Mouse (Mus musculus): ENCODE measurements around the gene Akr1c18. TPM values are rescaled to one million over a fixed set of nuclear protein-coding genes. Genes with fewer than 3 reads are reported as not detected.

Gene Akr1c18
- polyA plus RNA-seq, 1 experiment from 2014 or later, result 0.21 TPM

DNA sequence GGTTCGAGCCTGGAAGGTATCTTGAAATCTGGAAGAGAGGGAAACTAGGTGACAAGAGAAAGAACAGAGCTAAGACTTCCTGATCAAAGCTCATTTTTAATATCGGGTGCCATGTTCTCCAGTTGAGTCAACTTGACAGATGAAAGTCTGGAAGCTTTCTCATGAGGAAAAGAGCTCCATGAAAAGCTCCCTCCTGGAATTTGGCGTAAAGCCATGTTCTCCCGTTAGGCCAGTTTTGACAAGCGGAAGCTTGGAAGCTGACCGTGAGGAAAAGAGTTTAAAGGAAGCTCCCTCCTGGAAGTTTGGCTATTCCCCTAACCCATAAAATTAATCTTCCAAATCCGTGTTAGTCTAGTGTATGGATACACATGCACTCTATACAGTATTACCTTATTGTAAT, 27.3 kb downstream of the Akr1c18 start:
- Histone ChIP-seq H3K4me3 (ENCODE audit: low read depth, low read length) (no peak overlapping the region), H3K9me3 (ENCODE audit: control insufficient read depth, low read length) (no peaks in the 10 kb centered on the region), H3K27ac (replicated peaks) (no peak overlapping the region), H3K4me2 (replicated peaks; ENCODE audit: low read depth) (no peak overlapping the region), H3K9ac (ENCODE audit: low read length) (no peak overlapping the region), H3K36me3 (ENCODE audit: control insufficient read depth, insufficient read depth, low read length) (no peaks in the 10 kb centered on the region), H3K4me1 (replicated peaks; ENCODE audit: control insufficient read depth, insufficient read depth) (no peaks in the 10 kb centered on the region), H3K27me3 (ENCODE audit: control insufficient read depth, insufficient read depth, low read length) (no peaks in the 10 kb centered on the region)
- ATAC-seq (ENCODE audit: low FRiP score, low TSS enrichment), result no peak
- no peak for TF ChIP-seq EP300 (optimal IDR thresholded peaks at IDR 0.05)
- no peak for TF ChIP-seq CTCF (IDR thresholded peaks at IDR 0.05; ENCODE audit: low read depth)
- WGBS, result 62% methylated on average over 7 of the region's 7 CpGs
- no peak for DNase-seq (ENCODE audit: low spot score)

- ATAC-seq (ENCODE audit: low FRiP score, low TSS enrichment), result no peak
- Histone ChIP-seq H3K27me3 (ENCODE audit: control insufficient read depth, insufficient read depth, low read length) (no peaks in the 10 kb centered on the region), H3K9me3 (ENCODE audit: control insufficient read depth, low read length) (no peaks in the 10 kb centered on the region), H3K9ac (ENCODE audit: low read length) (no peak overlapping the region), H3K4me1 (replicated peaks; ENCODE audit: control insufficient read depth, insufficient read depth) (no peaks in the 10 kb centered on the region), H3K4me2 (replicated peaks; ENCODE audit: low read depth) (no peak overlapping the region), H3K36me3 (ENCODE audit: control insufficient read depth, insufficient read depth, low read length) (no peaks in the 10 kb centered on the region), H3K4me3 (ENCODE audit: low read depth, low read length) (no peak overlapping the region), H3K27ac (replicated peaks) (no peak overlapping the region)
- 43% methylated on average over 2 of the region's 2 CpGs for WGBS
- no peak for DNase-seq (ENCODE audit: low spot score)
- TF ChIP-seq EP300 (optimal IDR thresholded peaks at IDR 0.05) (no peak), CTCF (IDR thresholded peaks at IDR 0.05; ENCODE audit: low read depth) (no peak)
Observed at GRCm38 (mm10) chr13:4119181-4119904, 31.1 kb downstream of the Akr1c18 start.

DNA sequence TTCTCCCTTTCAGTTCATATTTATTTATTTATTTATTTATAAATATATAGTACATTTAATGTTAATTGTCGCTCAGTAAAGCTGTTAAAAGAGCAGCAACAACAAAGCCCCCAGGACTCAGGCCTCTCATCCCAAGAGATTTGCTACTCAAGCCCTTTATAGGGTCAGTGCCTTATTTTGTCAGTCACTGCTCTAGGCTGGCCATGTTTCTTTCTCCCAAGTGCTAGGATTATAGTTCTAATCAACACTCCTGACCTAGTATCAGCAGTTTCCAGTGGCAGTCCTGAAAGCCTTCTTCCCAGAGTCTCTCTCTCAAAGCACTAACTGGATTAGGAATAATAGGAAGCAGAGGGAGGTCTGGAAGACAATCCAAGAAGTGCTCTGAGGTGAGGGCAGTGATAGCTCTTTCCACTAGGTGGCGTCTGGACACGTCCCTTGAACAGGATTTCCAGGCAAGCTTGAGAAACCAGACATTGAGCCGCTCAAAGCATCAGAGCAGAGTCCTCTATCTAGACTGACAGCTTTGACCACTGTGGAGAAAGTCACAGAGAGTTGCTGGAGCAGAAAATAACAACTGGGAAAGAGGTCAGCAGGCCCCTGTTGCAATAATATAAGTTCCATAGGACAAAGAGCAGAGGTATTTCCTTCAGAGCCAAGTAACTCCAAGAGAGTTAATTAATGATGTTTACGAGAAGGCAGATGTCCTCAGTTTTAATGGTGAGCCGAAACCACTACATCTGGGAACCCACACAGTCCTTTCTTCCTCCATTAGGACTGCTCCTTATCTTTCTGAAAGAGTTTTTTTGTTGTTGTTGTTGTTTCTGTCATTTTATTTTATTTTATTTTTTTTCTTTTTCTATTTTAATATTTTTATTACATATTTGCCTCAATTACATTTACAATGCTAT, 39.9 kb downstream of the Akr1c18 start:
- DNase-seq (ENCODE audit: low spot score), result peak; percentile 65
- WGBS, result 24% methylated on average over 6 of the region's 6 CpGs
- Histone ChIP-seq H3K9ac (ENCODE audit: low read length) (no peak overlapping the region), H3K27ac (replicated peaks) (no peak overlapping the region), H3K4me2 (replicated peaks; ENCODE audit: low read depth) (no peak overlapping the region), H3K4me1 (replicated peaks; ENCODE audit: control insufficient read depth, insufficient read depth) (no peaks in the 10 kb centered on the region), H3K27me3 (ENCODE audit: control insufficient read depth, insufficient read depth, low read length) (no peaks in the 10 kb centered on the region), H3K9me3 (ENCODE audit: control insufficient read depth, low read length) (no peaks in the 10 kb centered on the region), H3K36me3 (ENCODE audit: control insufficient read depth, insufficient read depth, low read length) (no peaks in the 10 kb centered on the region), H3K4me3 (ENCODE audit: low read depth, low read length) (no peak overlapping the region)
- TF ChIP-seq CTCF (IDR thresholded peaks at IDR 0.05; ENCODE audit: low read depth) (peak; percentile 86), EP300 (optimal IDR thresholded peaks at IDR 0.05) (no peak)
- peak; percentile 60; the same call in 1 of the 2 replicates for ATAC-seq (ENCODE audit: low FRiP score, low TSS enrichment)

- H3K36me3 ChIP-seq (ENCODE audit: control insufficient read depth, insufficient read depth, low read length), result no peaks in the 10 kb centered on the region
- no peak for ATAC-seq (ENCODE audit: low FRiP score, low TSS enrichment)
Observed at GRCm38 (mm10) chr13:4102721-4103120, 47.7 kb downstream of the Akr1c18 start.

DNA sequence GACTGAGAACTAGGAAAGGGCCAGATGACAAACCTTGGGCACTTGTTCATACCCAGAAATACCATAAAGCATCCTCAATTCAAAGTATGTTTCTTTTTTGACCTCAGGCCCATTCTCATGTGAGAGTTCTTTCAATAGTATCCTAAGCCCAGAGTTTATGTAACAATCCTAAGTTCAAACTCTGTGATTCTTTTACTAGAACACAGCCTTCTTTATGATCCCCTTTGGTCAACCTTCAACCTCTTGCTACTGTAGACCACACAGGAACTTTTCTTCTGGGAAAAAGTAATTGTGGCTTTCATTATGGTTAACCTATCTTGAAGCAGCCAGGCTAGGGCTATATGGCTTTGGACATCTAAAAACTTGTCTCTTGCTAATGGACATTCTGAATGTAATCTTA, 48.8 kb downstream of the Akr1c18 start:
- no peak overlapping the region for H3K4me2 ChIP-seq (replicated peaks; ENCODE audit: low read depth)
- DNase-seq (ENCODE audit: low spot score) (no peak), ATAC-seq (ENCODE audit: low FRiP score, low TSS enrichment) (no peak)
- H3K36me3 ChIP-seq (ENCODE audit: control insufficient read depth, insufficient read depth, low read length), result no peaks in the 10 kb centered on the region
- H3K4me3 ChIP-seq (ENCODE audit: low read depth, low read length), result no peak overlapping the region
- no peaks in the 10 kb centered on the region for H3K27me3 ChIP-seq (ENCODE audit: control insufficient read depth, insufficient read depth, low read length)
- no peaks in the 10 kb centered on the region for H3K4me1 ChIP-seq (replicated peaks; ENCODE audit: control insufficient read depth, insufficient read depth)
- no peak for TF ChIP-seq CTCF (IDR thresholded peaks at IDR 0.05; ENCODE audit: low read depth)
- TF ChIP-seq EP300 (optimal IDR thresholded peaks at IDR 0.05), result no peak
- H3K9me3 ChIP-seq (ENCODE audit: control insufficient read depth, low read length), result no peaks in the 10 kb centered on the region
- H3K9ac ChIP-seq (ENCODE audit: low read length), result no peak overlapping the region
- no peak overlapping the region for H3K27ac ChIP-seq (replicated peaks)

More at GRCm38 (mm10) chr13:4102721-4103120, 47.7 kb downstream of the Akr1c18 start:
- no peaks in the 10 kb centered on the region for H3K27me3 ChIP-seq (ENCODE audit: control insufficient read depth, insufficient read depth, low read length)
- no peak overlapping the region for H3K4me3 ChIP-seq (ENCODE audit: low read depth, low read length)
- no peak overlapping the region for H3K4me2 ChIP-seq (replicated peaks; ENCODE audit: low read depth)
- no peak for DNase-seq (ENCODE audit: low spot score)
- H3K9ac ChIP-seq (ENCODE audit: low read length), result no peak overlapping the region
- TF ChIP-seq EP300 (optimal IDR thresholded peaks at IDR 0.05), result no peak
- no peak for TF ChIP-seq CTCF (IDR thresholded peaks at IDR 0.05; ENCODE audit: low read depth)
- no peak overlapping the region for H3K27ac ChIP-seq (replicated peaks)
- no peaks in the 10 kb centered on the region for H3K4me1 ChIP-seq (replicated peaks; ENCODE audit: control insufficient read depth, insufficient read depth)
- H3K9me3 ChIP-seq (ENCODE audit: control insufficient read depth, low read length), result no peaks in the 10 kb centered on the region

Other genes with a start within 250 kb of the Akr1c18 start
- 54.6 and 59.1 TPM in 2 replicates for gene Net1, start 232.4 kb downstream of the Akr1c18 start, polyA plus RNA-seq (2015; fragmentation: Nextera tagmentation; extraction: Ambion mirVana)
- gene Tubal3, start 232.4 kb downstream of the Akr1c18 start, polyA plus RNA-seq (2015; fragmentation: Nextera tagmentation; extraction: Ambion mirVana), result not detected in 2 replicates
- gene Ucn3, start 205.3 kb downstream of the Akr1c18 start, polyA plus RNA-seq (2015; fragmentation: Nextera tagmentation; extraction: Ambion mirVana), result not detected in 2 replicates
- gene Akr1c14, start 101.6 kb downstream of the Akr1c18 start, polyA plus RNA-seq (2015; fragmentation: Nextera tagmentation; extraction: Ambion mirVana), result 8.9 and 11.2 TPM in 2 replicates
- 98.4 and 105 TPM in 2 replicates for gene Akr1c13, start 40.5 kb upstream of the Akr1c18 start, polyA plus RNA-seq (2015; fragmentation: Nextera tagmentation; extraction: Ambion mirVana)
- 65.8 and 72.8 TPM in 2 replicates for gene Akr1c19, start 78.0 kb upstream of the Akr1c18 start, polyA plus RNA-seq (2015; fragmentation: Nextera tagmentation; extraction: Ambion mirVana)
- gene Akr1c12, start 128.8 kb upstream of the Akr1c18 start, polyA plus RNA-seq (2015; fragmentation: Nextera tagmentation; extraction: Ambion mirVana), result 76.1 and 81.8 TPM in 2 replicates

Measured in stomach, postnatal 0 days (tissue).